Mouse (Mus musculus) kidney, postnatal 0 days (tissue): ENCODE measurements around the gene Hdgfl2. TPM values are rescaled to one million over a fixed set of nuclear protein-coding genes. Genes with fewer than 3 reads are reported as not detected.

Experiments used
- ATAC-seq: fragments of 200-750 bp; cut with Nextera tagmentation; replicated peaks from 2 replicates; pipeline ENCODE4 v1.8.0; 2017; ENCODE audit warnings: low read depth, moderate number of reproducible peaks, moderate TSS enrichment, moderate library complexity; ENCODE audit not compliant: low FRiP score
- DNase-seq: peaks from one replicate; pipeline ENCODE4 v3.0.0-alpha.2; 2016; ENCODE audit warnings: low spot score
- H3K27ac ChIP-seq: fragments of 300-500 bp; sonication (generic); 2 replicates; pipeline ENCODE4 v1.5.1; 2014; ENCODE audit warnings: mild to moderate bottlenecking
- H3K27me3 ChIP-seq: fragments of 300-500 bp; sonication (generic); 2 replicates; pipeline ENCODE4 v1.6.1; 2014; ENCODE audit warnings: low read length, mixed read lengths; ENCODE audit not compliant: insufficient read depth
- H3K36me3 ChIP-seq: fragments of 300-500 bp; sonication (generic); 2 replicates; pipeline ENCODE4 v1.6.1; 2014; ENCODE audit warnings: low read length, mixed read lengths; ENCODE audit not compliant: insufficient read depth
- H3K4me1 ChIP-seq: fragments of 300-500 bp; sonication (generic); replicated peaks from 2 replicates; pipeline ENCODE4 v1.6.1; 2014; ENCODE audit warnings: antibody characterized with exemption, low read length, mixed read lengths; ENCODE audit not compliant: insufficient read depth
- H3K4me2 ChIP-seq: fragments of 300-500 bp; sonication (generic); 2 replicates; pipeline ENCODE4 v1.6.1; 2014; ENCODE audit warnings: mild to moderate bottlenecking, low read length, moderate library complexity, mixed read lengths
- H3K4me3 ChIP-seq: fragments of 300-500 bp; sonication (generic); replicated peaks from 2 replicates; pipeline ENCODE4 v1.5.1; 2014; ENCODE audit warnings: low read depth, low read length
- H3K9ac ChIP-seq: fragments of 300-500 bp; sonication (generic); 2 replicates; pipeline ENCODE4 v1.6.1; 2014; ENCODE audit warnings: low read depth, low read length
- H3K9me3 ChIP-seq: fragments of 300-500 bp; sonication (generic); replicated peaks from 2 replicates; pipeline ENCODE4 v1.6.1; 2016; ENCODE audit warnings: low read length, inconsistent platforms, mixed read lengths
- CTCF ChIP-seq: IDR thresholded peaks from 2 replicates; pipeline ENCODE4 v1.5.1; 2016; ENCODE audit warnings: antibody characterized with exemption, low read depth, mild to moderate bottlenecking, moderate library complexity
- WGBS: fragments of 180-500 bp; shearing (Covaris S2); extraction: QIAGEN DNeasy Blood & Tissue Kit; methylation state at CpG from one replicate; pipeline ENCODE4 v1.1.7; 2014; 5-methylcytosine and 5-hydroxymethylcytosine counted together
- polyA plus RNA-seq: library from polyadenylated mRNA; unstranded; fragments of >200 nt; fragmentation: Nextera tagmentation; extraction: Ambion mirVana; gene quantifications from 2 replicates; pipeline ENCODE4 v1.2.1, GENCODE M21; 2015

Gene Hdgfl2
- polyA plus RNA-seq, 1 experiment from 2014 or later = 77.5 TPM

DNA sequence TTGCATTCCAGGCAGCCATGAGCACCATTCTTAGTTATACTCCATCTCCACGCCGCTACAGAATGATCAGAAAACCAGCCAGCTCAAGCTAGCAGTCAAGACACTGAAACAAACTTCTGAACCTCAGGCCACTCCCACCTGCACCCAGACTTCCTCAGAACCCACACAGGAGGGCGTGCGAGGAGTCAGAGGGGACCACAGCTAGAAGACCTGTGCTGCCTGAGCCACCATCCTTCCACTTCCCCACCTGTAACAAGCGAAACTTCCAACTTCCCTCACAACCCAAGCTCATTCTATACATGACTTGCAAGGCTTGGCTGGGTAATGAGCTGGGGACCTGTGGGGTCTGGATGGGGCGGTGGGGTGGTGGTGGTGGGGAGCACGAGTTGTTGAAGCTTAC, 46.6 kb upstream of the Hdgfl2 start:
- DNase-seq = no peak
- WGBS = 49% methylated on average over 7 of the region's 7 CpGs
- Histone ChIP-seq H3K27me3 (no peaks in the 10 kb centered on the region), H3K4me3 (no peak overlapping the region), H3K4me1 (peaks cover 19% of the 10 kb centered on the region), H3K27ac (peak overlapping the region; percentile 33), H3K4me2 (peak overlapping the region; percentile 21; the same call in 1 of the 2 replicates), H3K36me3 (peaks cover 12% of the 10 kb centered on the region; the same call in 1 of the 2 replicates), H3K9ac (0 out of 2 replicates have a peak overlapping the region, but pooled peaks have one; percentile 35), H3K9me3 (no peaks in the 10 kb centered on the region)
- no peak for TF ChIP-seq CTCF
- no peak for ATAC-seq

DNA sequence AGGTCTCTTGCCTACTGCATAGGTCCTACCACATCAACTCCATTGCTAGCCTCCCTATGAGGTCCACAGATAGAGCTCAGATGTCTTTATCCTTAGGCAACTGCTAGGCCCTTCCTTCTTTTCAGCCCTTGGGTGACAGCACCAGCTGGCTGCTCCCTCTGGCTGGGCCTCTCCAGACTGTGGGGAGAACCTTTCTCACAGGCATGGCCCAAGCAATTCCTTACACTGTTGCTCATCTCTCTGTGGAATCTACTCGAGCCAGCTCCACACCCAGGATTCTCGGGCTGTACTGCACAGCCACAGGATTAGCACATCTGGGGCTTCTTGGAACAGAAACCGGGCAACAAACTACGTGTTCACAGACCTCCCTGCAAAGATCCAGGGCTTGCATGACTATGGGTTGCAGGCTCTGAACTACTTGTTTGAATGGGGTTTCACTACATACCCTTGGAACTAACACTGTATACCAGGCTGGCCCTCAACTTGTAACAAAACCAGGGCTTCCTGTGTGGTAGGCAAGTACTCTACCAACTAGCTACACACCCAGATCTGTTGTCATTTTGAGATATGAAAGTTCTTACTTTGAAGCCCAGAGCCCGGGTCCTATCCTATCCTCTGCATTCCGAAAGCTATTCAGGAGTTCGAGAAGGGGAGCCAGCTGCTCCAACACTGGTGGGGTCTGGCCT, 45.3 kb upstream of the Hdgfl2 start:
- H3K9ac ChIP-seq = no peak overlapping the region
- H3K27ac ChIP-seq = no peak overlapping the region
- H3K4me1 ChIP-seq = peaks cover 19% of the 10 kb centered on the region
- peaks cover 12% of the 10 kb centered on the region; the same call in 1 of the 2 replicates for H3K36me3 ChIP-seq
- no peaks in the 10 kb centered on the region for H3K9me3 ChIP-seq
- DNase-seq = no peak
- no peak for ATAC-seq
- 84% methylated on average over 7 of the region's 7 CpGs for WGBS
- no peak overlapping the region; the same call in 1 of the 2 replicates for H3K4me2 ChIP-seq
- H3K27me3 ChIP-seq = no peaks in the 10 kb centered on the region
- no peak overlapping the region for H3K4me3 ChIP-seq
- no peak for TF ChIP-seq CTCF

DNA sequence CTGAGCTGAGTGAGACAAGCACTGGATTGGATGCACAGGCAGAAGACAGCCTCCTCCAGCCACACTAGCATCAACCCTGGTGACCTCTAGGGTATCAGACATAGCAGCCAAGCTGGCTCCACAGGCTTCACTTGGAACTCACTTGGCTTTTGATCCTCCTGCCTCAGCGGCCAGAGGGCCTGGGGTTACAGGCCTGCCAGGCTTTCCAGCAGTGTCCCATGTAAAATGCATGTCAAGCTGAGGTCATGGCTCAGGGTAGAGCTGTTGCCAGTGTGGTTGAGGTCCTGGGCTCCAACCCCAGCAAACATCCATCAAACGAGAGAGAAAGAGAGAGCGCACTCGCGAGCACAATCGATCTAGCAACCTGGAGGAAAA, 44.7 kb upstream of the Hdgfl2 start:
- peak overlapping the region; percentile 64 for H3K4me2 ChIP-seq
- H3K36me3 ChIP-seq = peaks cover 10% of the 10 kb centered on the region; the same call in 1 of the 2 replicates
- no peak for DNase-seq
- no peak for ATAC-seq
- no peak overlapping the region for H3K27ac ChIP-seq
- H3K9me3 ChIP-seq = no peaks in the 10 kb centered on the region
- peak overlapping the region; percentile 97; the same call in 1 of the 2 replicates for H3K9ac ChIP-seq
- 74% methylated on average over 6 of the region's 6 CpGs for WGBS
- no peak for TF ChIP-seq CTCF
- H3K4me1 ChIP-seq = peaks cover 19% of the 10 kb centered on the region
- no peaks in the 10 kb centered on the region for H3K27me3 ChIP-seq
- no peak overlapping the region for H3K4me3 ChIP-seq

DNA sequence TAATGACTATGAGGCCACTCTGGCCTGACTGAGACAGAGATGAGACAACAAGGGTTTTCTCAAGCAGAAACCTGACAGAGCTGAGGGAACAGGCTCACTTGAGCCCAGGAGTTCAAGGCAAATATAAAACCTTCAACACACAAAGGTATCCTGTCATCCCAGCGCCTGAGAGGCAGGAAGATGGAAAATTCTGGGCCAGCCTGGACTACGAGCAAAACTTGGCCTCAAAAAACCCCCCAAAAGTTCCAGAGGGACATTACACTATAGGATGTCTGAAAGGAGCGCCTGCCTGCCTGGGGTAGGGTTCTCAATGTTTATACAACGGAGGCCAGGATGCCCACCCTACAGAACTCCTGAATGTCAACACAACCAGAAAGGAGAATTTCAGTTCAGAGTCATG, 44.2 kb upstream of the Hdgfl2 start:
- H3K9me3 ChIP-seq = no peaks in the 10 kb centered on the region
- WGBS = 58% methylated on average over 4 of the region's 4 CpGs
- H3K4me3 ChIP-seq = peak overlapping the region; percentile 97
- peaks cover 9% of the 10 kb centered on the region; the same call in 1 of the 2 replicates for H3K36me3 ChIP-seq
- peak overlapping the region; percentile 97; the same call in 1 of the 2 replicates for H3K9ac ChIP-seq
- no peak for DNase-seq
- no peak overlapping the region for H3K27ac ChIP-seq
- no peaks in the 10 kb centered on the region for H3K27me3 ChIP-seq
- no peak for TF ChIP-seq CTCF
- H3K4me1 ChIP-seq = peaks cover 19% of the 10 kb centered on the region
- H3K4me2 ChIP-seq = peak overlapping the region; percentile 64
- no peak for ATAC-seq

DNA sequence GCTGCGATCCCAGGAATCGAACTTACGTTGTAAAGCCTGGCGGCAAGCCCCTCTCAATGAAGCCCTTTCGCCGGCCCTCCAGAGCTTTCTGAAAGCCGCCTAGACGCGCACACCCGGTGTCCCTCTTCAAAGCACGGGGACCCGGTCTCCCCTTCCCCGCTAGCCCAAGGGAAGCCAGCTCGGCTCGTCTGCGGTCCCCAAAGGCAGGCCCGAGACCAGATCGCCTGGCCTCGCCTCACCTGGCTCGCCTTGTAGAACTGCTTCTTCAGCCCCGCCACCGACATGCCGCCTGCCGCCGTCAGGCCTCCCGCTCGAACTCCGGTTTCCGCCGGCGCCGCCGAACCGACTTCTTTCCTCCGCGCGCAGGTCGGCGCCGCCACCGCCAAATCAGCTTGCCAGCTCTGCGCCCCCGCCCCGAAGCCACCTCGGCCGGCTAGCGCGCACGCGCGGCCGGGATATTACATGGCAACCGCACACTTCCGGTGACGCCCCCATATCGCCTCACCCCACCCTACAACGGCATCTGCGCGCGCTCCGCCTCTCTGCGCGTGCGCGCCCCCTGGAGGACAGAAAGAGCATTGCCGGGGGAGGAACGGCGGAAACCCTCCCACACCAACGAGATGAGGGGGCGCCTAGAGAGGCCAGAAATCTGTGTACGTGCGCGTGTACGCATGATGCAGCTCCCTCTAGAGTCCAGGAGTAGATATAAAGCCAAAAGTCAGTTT, 43.1 kb upstream of the Hdgfl2 start, which contains the start of gene Sh3gl1:
Gene Sh3gl1 (minus strand): TSS at position 460 of the 725 bp plus-strand sequence.
- peak within 1 kb of the TSS; percentile 97 for H3K9ac ChIP-seq
- peak; percentile 100 for TF ChIP-seq CTCF
- WGBS = under 1% methylated on average over 74 of the region's 74 CpGs
- DNase-seq = peak; percentile 99
- H3K4me2 ChIP-seq = peak within 1 kb of the TSS; percentile 64
- peaks cover 29% of the 10 kb centered on the region for H3K4me1 ChIP-seq
- peak within 1 kb of the TSS; percentile 93 for H3K27ac ChIP-seq
- peak within 1 kb of the TSS; percentile 97 for H3K4me3 ChIP-seq
- H3K27me3 ChIP-seq = no peaks in the 10 kb centered on the region
- H3K9me3 ChIP-seq = no peaks in the 10 kb centered on the region
- ATAC-seq = peak; percentile 91
- H3K36me3 ChIP-seq = peaks cover 9% of the 10 kb centered on the region; the same call in 1 of the 2 replicates

DNA sequence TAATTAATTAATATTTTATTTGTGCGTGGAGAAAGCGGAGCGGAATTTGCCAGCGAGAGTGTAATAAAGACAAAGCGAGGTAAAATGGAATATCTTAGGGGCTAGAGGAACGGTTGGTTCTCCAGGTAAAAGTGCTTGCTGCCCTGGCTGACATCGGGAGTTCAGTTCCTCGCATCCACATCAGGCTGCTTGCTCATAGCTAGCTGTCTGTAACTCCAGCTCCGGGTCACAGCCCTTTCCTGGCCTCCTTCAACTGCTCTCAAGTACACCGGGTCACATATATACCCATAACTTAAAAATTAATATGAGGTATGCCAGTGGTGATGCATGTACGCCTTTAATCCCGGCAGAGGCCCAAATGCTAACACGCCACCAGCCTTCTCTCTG, 42.5 kb upstream of the Hdgfl2 start:
- H3K36me3 ChIP-seq = peaks cover 9% of the 10 kb centered on the region; the same call in 1 of the 2 replicates
- H3K4me2 ChIP-seq = peak overlapping the region; percentile 50
- 37% methylated on average over 13 of the region's 13 CpGs for WGBS
- H3K9me3 ChIP-seq = no peaks in the 10 kb centered on the region
- no peaks in the 10 kb centered on the region for H3K27me3 ChIP-seq
- no peak; the same call in 1 of the 2 replicates for TF ChIP-seq CTCF
- no peak overlapping the region for H3K27ac ChIP-seq
- ATAC-seq (peak; percentile 1; the same call in 1 of the 2 replicates), DNase-seq (no peak)
- H3K9ac ChIP-seq = peak overlapping the region; percentile 2; the same call in 1 of the 2 replicates
- no peak overlapping the region; the same call in 1 of the 2 replicates for H3K4me3 ChIP-seq
- H3K4me1 ChIP-seq = peaks cover 30% of the 10 kb centered on the region
